Mouse (Mus musculus) telencephalon, adult 2 months (tissue): ENCODE measurements around the gene Pcdh17.
A peak's percentile ranks its signal among the peaks of the same experiment; 100 is the strongest.

ENCODE experiments used
- DNase-seq: peaks from one replicate; pipeline ENCODE4 v3.0.0-alpha.2; 2011; ENCODE audit warnings: low read depth, low spot score

Gene Pcdh17

GRCm38 (mm10) chr14:84443288-84443686, at the start of gene Pcdh17:
Pcdh17 (plus strand) TSS chr14:84443563.
- DNase-seq: peak; percentile 92

DNA sequence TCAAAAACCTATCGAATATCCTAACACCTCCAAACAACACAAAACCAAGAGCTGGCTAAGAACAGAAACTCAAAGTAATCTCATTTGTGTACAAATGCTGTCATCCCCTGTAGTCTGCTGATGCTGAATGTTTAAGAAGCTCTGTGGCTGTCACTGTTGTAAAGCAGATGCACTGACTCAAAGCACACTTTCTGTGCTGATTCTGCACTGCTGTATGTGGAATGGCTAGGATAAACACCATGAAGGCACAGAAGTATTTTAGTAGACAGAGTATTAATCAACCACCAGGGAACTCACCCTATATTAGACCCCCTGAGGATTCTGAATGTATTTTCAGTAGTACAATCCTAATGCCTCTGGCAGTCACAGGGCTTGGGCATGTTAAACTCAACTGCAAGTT, 46.2 kb upstream of the Pcdh17 start:
- no peak for DNase-seq

DNA sequence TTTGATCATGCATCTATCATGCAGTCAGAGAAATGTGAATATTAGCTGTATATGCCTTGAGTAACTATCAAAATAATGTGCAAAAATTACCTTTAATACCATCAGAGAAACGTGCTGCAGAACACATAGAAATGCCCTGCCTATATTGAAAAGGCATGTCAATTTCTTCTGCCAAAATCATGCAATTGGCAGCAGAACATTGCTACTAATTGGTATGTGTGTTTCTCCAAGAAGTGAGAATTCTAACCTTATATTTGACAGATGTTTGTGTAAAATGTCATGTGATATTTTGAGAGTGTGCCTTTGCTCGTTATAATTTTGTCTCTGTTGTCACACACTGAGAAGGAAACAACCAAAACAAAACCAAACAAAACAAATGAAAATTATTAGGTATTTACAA, 18.6 kb upstream of the Pcdh17 start:
- no peak for DNase-seq

DNA sequence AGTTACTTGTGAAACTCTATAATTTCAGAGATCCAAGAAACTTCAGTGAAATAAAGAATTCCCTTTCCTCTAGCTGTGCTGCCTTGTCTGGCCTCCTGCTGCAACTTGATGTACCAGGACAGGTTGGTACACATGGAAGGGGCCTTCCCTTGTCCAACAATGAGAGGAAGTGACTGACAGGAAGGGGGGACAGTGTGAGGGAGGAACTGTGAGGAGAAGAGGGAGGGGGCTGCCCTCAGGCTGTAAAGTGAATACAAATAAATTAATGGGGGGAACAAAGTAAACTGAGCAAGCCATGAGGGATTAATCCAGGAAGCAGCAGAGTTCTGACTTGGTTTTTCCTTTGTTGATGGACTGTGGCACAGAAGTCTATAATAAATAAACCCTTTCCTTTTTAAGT, 16.7 kb upstream of the Pcdh17 start:
- no peak for DNase-seq

DNA sequence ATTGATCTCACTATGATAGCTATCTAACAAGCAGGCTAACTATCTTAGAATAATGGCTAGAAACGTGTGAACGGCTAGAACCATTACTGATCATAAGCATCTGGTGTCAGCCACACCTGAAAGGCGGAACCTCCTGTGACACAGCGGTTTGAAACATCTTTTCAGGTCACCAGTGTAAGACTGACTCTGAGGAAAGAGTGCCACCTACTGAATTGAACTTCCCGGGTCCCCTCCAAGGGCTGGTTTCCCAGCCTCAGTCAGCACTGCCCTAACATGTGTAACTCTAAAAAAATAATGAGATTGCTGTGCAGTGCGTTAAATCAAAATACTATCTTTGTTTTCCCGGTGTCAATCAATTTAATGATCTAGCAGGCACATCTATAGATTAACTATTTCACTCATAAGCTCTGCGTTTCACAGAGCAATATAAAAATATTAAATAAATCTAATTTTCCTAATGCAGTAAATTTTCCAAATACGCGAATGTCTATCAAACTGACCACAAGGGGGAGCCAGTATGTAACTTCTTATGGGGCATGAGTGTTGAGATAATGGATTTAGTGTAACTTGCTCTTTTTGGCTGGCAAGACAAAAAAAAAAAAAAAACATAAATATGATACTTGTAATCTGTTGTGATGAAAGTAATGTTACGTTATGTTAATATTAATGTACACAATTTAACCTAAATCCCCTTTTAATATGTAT, 5.1 kb upstream of the Pcdh17 start:
- DNase-seq: no peak

- DNase-seq: no peak
Observed at GRCm38 (mm10) chr14:84440903-84441302, 2.5 kb upstream of the Pcdh17 start.

GRCm38 (mm10) chr14:84442528-84443287, 655 bp upstream of the Pcdh17 start:
- peak; percentile 55 for DNase-seq

GRCm38 (mm10) chr14:84443761-84444160, 398 bp downstream of the Pcdh17 start:
- no peak for DNase-seq

DNA sequence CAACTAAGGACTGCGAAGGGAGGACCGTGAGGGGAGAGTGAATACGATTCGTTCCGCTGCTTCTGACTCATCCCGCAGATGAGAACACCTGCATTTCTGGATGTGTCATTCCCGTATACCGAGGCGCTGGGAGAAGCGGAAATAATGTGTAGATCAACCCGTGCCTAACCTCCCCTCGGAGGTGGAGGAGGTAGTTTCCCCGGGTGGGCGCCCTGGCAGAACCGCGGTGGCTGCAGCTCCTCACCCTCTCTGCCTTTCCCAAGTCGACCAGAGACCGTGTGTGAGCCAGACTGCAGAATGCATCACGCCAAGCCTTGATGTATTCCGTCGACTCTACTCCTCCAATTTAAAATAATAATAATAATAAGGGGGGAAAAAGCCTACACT, 906 bp downstream of the Pcdh17 start:
- no peak for DNase-seq

- DNase-seq: peak; percentile 63
Observed at GRCm38 (mm10) chr14:84444663-84445502, 1.5 kb downstream of the Pcdh17 start.

- no peak for DNase-seq
Observed at GRCm38 (mm10) chr14:84445503-84446410, 2.4 kb downstream of the Pcdh17 start.

GRCm38 (mm10) chr14:84446411-84446915, 3.1 kb downstream of the Pcdh17 start:
- no peak for DNase-seq

GRCm38 (mm10) chr14:84446941-84447641, 3.7 kb downstream of the Pcdh17 start:
- no peak for DNase-seq

- DNase-seq: no peak
Observed at GRCm38 (mm10) chr14:84447661-84448380, 4.5 kb downstream of the Pcdh17 start.

DNA sequence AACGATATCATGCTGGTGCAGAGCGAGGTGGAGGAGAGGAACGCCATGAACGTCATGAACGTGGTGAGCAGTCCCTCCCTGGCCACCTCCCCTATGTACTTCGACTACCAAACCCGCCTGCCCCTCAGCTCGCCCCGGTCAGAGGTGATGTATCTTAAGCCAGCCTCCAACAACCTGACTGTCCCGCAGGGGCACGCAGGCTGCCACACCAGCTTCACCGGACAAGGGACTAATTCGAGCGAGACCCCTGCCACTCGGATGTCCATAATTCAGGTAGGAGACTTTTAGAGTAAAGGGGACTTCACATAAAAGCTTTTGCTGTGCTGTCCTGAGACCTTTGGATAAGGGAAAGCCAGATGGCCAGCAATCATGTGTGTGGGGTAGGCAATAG, 5.0 kb downstream of the Pcdh17 start:
- no peak for DNase-seq

- DNase-seq: no peak
Observed at GRCm38 (mm10) chr14:84454074-84454845, 10.9 kb downstream of the Pcdh17 start.

DNA sequence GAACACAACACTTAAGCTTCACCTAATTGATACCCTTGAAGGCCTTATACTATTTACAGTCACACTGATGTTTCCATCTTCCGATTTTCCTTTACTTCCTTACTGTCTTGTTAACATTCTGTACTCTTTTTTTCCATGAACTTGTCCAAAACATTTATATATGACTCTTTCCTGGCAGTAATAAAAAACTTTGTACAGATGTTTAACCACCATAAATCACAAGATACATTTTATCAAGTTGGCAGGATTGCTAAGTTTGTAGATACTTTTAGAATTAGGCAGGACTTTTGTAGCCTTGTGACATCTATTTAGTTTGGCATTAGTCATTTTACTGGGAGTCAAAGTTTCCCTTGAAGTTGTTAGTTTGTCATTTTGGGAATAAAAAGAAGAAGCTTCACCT, 32.1 kb downstream of the Pcdh17 start:
- DNase-seq: no peak

DNA sequence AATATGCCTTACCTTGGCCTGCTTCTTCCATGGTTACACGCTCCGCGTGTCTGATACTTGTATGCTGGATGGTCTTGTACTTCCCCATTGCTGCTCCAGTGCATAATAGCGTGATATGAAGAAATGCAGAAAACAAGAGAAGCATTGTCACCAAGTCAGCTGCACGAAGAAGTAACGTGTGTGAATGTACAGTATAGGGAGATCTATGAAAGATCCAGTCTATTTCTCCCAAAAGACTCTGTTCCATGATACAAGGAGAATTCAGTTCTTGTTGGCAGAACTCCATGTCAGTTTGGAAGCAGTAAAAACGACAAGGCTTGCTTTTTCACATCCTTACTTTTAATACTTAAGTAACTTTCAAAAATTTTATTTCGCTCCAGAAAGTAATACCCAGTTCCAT, 33.0 kb downstream of the Pcdh17 start:
- no peak for DNase-seq

DNA sequence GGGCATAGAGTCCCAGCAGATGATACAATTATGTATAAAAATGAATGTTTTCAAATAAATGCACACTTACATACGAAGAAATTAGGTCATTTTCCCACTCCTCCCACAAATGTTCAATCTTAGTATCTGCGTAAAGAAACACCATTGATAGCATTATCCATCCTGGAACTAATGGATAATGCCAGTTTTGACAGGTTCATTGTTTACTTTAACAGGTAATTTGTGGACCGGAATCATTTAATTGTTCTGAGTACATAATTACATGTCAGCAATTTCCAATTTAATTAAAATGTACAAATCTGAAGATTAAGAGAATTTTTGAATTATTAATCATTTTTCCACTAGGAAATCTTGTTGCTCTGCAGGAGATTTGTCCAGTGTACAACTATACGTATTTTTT, 33.5 kb downstream of the Pcdh17 start:
- DNase-seq: no peak
